Mouse (Mus musculus) left cerebral cortex, adult 9 months (tissue): Measurements from ENCODE around the gene Iba57.

Experiments
- DNase-seq, 2 experiments: peaks; one replicate each; pipeline ENCODE4 v3.0.0; 2022; ENCODE audit warnings: low spot score in 2 of 2

Gene Iba57

DNA sequence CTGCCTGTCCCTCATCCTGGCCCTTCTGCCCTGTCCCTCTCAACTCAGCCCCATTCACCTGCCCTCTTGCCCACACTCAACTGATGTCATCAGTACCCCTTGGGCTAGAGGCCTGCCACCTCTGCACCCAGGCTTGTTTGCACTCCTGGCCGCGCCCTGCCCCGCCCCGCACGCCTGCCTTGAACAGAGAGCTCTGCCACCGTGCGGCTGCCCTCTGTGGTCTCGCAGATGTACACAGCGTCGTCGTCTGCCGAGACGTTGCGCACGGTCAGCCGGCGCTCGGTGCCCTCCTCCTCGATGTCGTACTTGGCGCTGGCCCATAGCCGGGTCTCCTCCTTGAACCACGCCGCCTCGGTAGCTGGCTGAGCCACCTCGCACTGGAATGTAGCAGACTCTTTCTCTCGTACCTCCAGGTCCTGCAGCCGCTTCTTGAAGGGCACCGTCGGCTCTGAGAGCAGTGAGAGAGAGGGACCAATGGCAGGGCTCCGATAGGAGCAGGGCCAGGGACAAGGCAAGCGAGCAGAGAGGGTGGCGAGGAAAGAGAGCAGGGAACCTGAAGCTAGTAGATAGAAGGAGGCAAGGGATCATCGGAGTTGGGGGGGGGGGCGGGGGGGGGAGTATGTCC, 29.1 kb downstream of the Iba57 start:
- DNase-seq = no peak

DNA sequence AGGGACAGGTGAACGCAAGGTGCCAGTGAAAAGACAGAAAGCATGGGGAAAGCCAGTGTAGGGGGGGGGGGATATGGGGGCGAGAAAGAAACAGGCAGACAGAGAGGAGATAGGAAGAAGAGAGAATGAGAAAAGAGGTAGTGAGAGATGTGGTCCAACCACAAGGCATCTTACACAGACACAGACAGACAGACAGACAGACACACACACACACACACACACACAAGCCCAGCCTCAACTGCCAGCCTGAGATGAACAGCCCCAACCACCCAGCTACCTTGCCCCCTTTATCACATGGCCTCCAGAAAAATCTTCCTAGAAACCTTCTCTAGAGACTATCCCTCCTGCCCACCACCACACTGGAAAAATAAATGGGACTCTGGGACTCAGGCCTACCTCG, 31.5 kb downstream of the Iba57 start:
- DNase-seq = no peak

DNA sequence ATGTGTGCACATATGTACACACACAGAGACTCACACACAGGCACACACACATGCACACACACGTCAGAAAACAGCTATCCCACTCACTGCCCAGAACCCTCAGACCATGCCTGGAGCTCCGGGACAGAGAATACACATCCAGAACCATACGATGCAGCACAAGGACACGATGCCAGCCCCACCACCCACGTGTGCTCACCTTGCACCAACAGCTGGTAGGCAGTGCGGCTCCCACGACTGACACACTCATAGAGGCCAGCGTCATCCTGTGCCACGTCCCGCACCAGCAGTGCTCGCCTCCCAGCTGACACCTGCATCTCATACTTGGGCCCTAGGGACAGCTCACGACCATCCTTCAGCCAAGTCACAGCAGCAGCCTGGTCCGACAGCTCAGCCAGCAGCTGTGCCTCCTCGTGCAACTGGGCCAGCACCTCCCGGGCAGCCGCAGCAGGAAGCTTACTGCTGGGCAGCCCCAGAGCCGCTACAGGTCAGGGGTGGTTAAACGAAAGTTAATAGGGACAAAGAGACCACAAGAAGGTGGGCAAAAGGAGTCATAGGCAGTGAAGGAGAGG, 32.1 kb downstream of the Iba57 start:
- no peak for DNase-seq

DNA sequence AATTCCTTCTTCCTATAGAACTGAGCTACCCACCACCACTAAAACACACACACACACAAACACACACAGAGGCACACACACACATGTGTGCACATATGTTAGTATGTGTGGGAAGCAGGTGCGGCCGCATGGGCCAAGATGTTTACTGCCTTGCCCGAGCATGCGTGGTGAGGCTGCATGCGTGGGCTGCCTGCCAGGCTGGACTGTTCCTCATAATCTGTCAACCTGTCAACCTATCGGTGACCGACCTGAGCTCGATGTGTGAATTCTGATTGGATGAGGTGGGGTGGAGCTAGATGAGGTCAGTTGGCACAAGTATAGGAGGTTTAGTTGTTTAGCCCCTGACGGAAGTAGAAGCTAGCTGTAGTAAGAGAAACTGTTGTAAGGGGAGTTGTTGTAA, 32.8 kb downstream of the Iba57 start:
- no peak for DNase-seq

DNA sequence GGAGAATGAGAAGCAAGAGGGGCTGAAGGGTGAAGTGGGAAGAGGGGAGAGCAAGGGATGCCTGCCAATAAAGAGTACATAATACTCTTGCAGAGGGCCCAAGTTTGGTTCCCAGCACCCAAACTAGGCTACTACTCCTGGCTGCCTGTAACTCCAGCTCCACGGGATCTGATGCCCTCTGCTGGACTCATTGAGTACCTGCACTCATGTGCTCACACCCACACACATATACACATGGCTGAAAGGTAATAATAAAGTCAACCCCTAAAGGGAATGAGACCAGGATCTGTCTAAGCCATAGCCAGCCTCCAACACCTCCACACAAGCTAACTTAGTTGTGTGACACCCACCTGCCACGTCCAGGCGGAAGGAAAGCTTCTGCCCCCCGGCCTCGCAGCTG, 57.6 kb downstream of the Iba57 start:
- DNase-seq = no peak
